Mouse (Mus musculus): ENCODE measurements around the gene Fsip2. TPM values are rescaled to one million over a fixed set of nuclear protein-coding genes. Genes with fewer than 3 reads are reported as not detected.

Gene Fsip2
- not detected in 2 replicates for polyA plus RNA-seq (2016; fragmentation: Nextera tagmentation; extraction: Ambion mirVana)

- Histone ChIP-seq H3K27ac (replicated peaks) (no peak within 1 kb of the TSS), H3K4me3 (no peak within 1 kb of the TSS), H3K36me3 (replicated peaks) (no peaks in the 10 kb centered on the region), H3K4me1 (no peaks in the 10 kb centered on the region), H3K9me3 (no peaks in the 10 kb centered on the region), H3K27me3 (replicated peaks; ENCODE audit: low read depth, poor library complexity, severe bottlenecking) (no peaks in the 10 kb centered on the region)
- 93% methylated on average over 17 of the region's 17 CpGs for WGBS
- no peak for DNase-seq (ENCODE audit: low spot score)
These were observed at the start of gene Fsip2 for GRCm38 (mm10) chr2:82943472-82943871. TSS of gene Fsip2 (plus strand) at chr2:82943634.

- WGBS, result 91% methylated on average over 3 of the region's 3 CpGs
These were observed 20.0 kb downstream of the Fsip2 start for GRCm38 (mm10) chr2:82963443-82963842.

GRCm38 (mm10) chr2:83025853-83026252 is 82.4 kb downstream of the Fsip2 start:
- Histone ChIP-seq H3K36me3 (replicated peaks) (no peaks in the 10 kb centered on the region), H3K4me1 (no peaks in the 10 kb centered on the region), H3K9me3 (no peaks in the 10 kb centered on the region), H3K27ac (replicated peaks) (no peak overlapping the region), H3K27me3 (replicated peaks; ENCODE audit: low read depth, poor library complexity, severe bottlenecking) (no peaks in the 10 kb centered on the region), H3K4me3 (no peak overlapping the region)
- no peak for DNase-seq (ENCODE audit: low spot score)
- 89% methylated on average over 7 of the region's 7 CpGs for whole genome bisulfite sequencing

More at GRCm38 (mm10) chr2:82963443-82963842, 20.0 kb downstream of the Fsip2 start:
- DNase-seq (ENCODE audit: low spot score), result no peak
- Histone ChIP-seq H3K27me3 (replicated peaks; ENCODE audit: low read depth, poor library complexity, severe bottlenecking) (no peaks in the 10 kb centered on the region), H3K4me3 (no peak overlapping the region), H3K27ac (replicated peaks) (no peak overlapping the region), H3K36me3 (replicated peaks) (no peaks in the 10 kb centered on the region), H3K9me3 (no peaks in the 10 kb centered on the region), H3K4me1 (no peaks in the 10 kb centered on the region)

- H3K27ac ChIP-seq (replicated peaks), result no peak overlapping the region
- WGBS, result 83% methylated on average over 5 of the region's 5 CpGs
- H3K36me3 ChIP-seq (replicated peaks), result no peaks in the 10 kb centered on the region
- no peak for DNase-seq (ENCODE audit: low spot score)
- no peaks in the 10 kb centered on the region for H3K27me3 ChIP-seq (replicated peaks; ENCODE audit: low read depth, poor library complexity, severe bottlenecking)
- H3K4me3 ChIP-seq, result no peak overlapping the region
- no peaks in the 10 kb centered on the region for H3K9me3 ChIP-seq
- no peaks in the 10 kb centered on the region for H3K4me1 ChIP-seq
These were observed 109.7 kb downstream of the Fsip2 start for GRCm38 (mm10) chr2:83052914-83053690.

All from embryonic facial prominence, embryonic 10.5 days (tissue).